Mouse (Mus musculus): Measurements from ENCODE around the gene Nox1. TPM values are rescaled to one million over a fixed set of nuclear protein-coding genes. Genes with fewer than 3 reads are reported as not detected.

Nox1 gene
- polyA plus RNA-seq, 1 experiment from 2014 or later, result not detected

Small RNAs within 50 kb of the gene (microRNA-seq; reads per million reads assigned to microRNA genes)
- gene Mir3112 (ENCODE audit: borderline number of aligned reads), result not detected

Other genes with a start within 250 kb of the Nox1 start
- gene Sytl4, start 240.1 kb downstream of the Nox1 start, polyA plus RNA-seq (2015; fragmentation: Nextera tagmentation; extraction: Ambion mirVana), result 3.3 and 4.3 TPM in 2 replicates
- gene Cstf2, start 162.8 kb downstream of the Nox1 start, polyA plus RNA-seq (2015; fragmentation: Nextera tagmentation; extraction: Ambion mirVana), result 32.3 and 34.3 TPM in 2 replicates
- gene Xkrx, start 59.9 kb downstream of the Nox1 start, polyA plus RNA-seq (2015; fragmentation: Nextera tagmentation; extraction: Ambion mirVana), result 3.4 TPM in 2 replicates
- gene Arl13a, start 34.5 kb downstream of the Nox1 start, polyA plus RNA-seq (2015; fragmentation: Nextera tagmentation; extraction: Ambion mirVana), result not detected in 2 replicates
- 16.6 and 17.5 TPM in 2 replicates for gene Trmt2b, start 55.0 kb upstream of the Nox1 start, polyA plus RNA-seq (2015; fragmentation: Nextera tagmentation; extraction: Ambion mirVana)
- gene Tmem35a, start 73.3 kb upstream of the Nox1 start, polyA plus RNA-seq (2015; fragmentation: Nextera tagmentation; extraction: Ambion mirVana), result 9.7 and 10.7 TPM in 2 replicates
- 21.9 and 25.0 TPM in 2 replicates for gene Cenpi, start 86.1 kb upstream of the Nox1 start, polyA plus RNA-seq (2015; fragmentation: Nextera tagmentation; extraction: Ambion mirVana)
- gene Drp2, start 182.6 kb upstream of the Nox1 start, polyA plus RNA-seq (2015; fragmentation: Nextera tagmentation; extraction: Ambion mirVana), result 3.9 and 4.1 TPM in 2 replicates